Mouse (Mus musculus) heart, adult 8-10 months (tissue): ENCODE data around the gene Ccin. TPM values are rescaled to one million over a fixed set of nuclear protein-coding genes. Genes with fewer than 3 reads are reported as not detected.
A peak's percentile ranks its signal among the peaks of the same experiment; 100 is the strongest.

Experiments used
- DNase-seq: peaks from one replicate; pipeline ENCODE4 v3.0.0; 2022; ENCODE audit warnings: low spot score
- total RNA-seq, 4 experiments: library from RNA; stranded (reverse); gene quantifications; 2 replicates each; pipeline ENCODE4 v1.2.4; 2022

The Ccin gene
- total RNA-seq, 4 experiments from 2014 or later: not detected

DNA sequence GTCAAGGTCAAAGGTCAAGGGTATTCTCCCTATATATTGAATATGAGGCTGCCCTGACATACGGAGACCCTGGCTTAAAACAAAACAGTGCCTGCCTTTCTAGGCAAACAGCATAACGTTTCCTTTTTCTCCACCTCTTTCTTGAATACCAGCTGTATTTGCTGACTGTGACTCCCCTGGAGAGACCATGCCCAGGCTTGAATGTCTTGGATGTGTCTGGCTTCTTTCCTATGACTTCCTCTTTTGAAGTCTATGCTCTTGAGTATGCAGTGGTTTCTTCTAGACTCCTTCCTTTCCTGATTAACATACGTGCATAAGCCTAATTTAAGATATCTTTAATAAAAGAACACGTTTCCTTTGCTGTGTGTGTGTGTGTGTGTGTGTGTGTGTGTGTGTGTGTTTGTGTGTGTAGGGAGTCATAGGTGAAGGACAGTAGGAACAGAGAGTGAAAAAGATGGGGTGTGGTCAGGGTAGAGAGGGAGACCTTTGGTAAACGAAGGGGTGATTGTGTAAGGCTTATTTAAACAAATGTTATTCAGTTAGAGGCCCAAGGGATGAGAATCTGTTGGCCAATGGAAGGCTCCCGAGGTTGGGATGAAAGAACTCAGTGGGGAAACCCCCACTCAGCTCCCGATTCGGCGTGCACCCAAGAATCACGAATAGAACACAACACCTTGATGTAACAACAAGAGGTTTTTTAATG is 8.2 kb upstream of the Ccin start:
- DNase-seq: no peak

GRCm38 (mm10) chr4:43976223-43976740 is 7.0 kb upstream of the Ccin start:
- no peak for DNase-seq

GRCm38 (mm10) chr4:43978521-43979443 is 4.5 kb upstream of the Ccin start:
- DNase-seq: no peak

DNA sequence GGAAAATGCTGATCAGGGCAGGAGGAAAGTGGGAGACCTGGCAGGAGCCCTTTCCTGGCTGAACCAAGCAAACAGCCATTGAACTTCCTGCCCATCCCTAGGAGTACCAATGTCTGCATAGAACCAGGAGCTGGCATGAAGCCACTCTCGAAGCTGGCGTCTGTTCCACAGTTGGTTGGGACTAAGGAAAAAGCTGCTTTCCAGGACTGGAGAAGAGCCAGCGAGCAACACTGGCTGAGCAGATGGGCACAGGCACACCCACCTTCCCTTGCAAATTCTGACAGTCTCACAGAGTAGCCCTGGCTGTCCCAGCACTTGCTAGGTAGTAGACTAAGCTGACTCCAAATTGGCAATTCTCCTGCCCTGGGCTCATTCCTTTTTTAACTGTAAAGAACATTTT is 3.5 kb upstream of the Ccin start:
- DNase-seq: no peak

DNA sequence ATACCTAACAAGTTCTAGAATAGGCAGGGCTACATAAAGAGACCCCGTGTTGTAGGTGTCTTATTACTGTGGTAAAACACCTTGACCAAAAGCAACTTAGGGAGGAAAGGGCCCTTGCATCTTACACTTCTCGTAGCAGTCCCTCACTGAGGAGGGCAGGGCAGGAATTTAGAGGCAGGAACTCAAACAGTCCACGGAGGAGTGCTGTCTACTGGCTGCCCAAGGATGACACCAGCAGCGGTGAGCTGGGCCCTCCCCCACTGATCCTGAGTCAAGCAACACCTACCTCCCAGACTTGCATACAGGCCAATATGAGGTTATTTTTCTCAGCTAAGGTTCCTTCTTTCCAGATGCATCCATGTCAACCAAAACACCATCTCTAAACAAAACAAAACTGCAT is 3.0 kb upstream of the Ccin start:
- DNase-seq: no peak

- no peak for DNase-seq
Measured at GRCm38 (mm10) chr4:43980846-43981245, 2.4 kb upstream of the Ccin start.

- no peak for DNase-seq
Measured at GRCm38 (mm10) chr4:43981251-43981650, 2.0 kb upstream of the Ccin start.

GRCm38 (mm10) chr4:43982053-43982732 is 1.1 kb upstream of the Ccin start:
- peak; percentile 92 for DNase-seq

DNA sequence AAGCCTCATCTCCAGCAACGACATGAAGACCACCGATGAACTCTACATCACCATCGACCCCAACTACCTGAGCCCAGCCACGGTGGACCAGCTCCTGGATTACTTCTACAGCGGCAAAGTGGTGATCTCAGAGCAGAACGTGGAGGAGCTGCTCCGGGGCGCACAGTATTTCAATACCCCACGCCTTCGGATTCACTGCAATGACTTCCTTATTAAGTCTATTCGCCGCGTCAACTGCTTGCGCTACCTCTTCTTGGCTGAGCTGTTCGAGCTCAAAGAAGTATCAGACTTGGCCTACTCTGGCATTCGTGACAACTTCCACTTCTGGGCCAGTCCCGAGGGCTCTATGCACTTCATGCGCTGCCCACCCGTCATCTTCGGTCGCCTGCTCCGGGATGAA is 473 bp downstream of the Ccin start:
- no peak for DNase-seq

DNA sequence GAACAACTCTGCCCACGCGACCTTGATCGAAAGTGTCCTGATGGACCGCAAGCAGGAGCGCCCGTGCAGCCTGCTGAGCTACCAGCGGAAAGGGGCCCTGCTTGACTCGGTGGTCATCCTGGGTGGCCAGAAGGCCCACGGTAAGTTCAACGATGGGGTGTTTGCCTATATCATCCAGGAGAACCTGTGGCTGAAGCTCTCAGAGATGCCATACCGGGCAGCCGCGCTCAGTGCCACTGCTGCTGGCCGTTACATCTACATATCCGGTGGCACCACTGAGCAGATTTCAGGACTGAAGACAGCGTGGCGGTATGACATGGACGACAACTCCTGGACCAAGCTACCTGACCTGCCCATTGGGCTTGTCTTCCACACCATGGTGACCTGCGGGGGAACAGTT is 1.0 kb downstream of the Ccin start:
- DNase-seq: no peak

GRCm38 (mm10) chr4:43988976-43989375 is 5.7 kb downstream of the Ccin start:
- no peak for DNase-seq

DNA sequence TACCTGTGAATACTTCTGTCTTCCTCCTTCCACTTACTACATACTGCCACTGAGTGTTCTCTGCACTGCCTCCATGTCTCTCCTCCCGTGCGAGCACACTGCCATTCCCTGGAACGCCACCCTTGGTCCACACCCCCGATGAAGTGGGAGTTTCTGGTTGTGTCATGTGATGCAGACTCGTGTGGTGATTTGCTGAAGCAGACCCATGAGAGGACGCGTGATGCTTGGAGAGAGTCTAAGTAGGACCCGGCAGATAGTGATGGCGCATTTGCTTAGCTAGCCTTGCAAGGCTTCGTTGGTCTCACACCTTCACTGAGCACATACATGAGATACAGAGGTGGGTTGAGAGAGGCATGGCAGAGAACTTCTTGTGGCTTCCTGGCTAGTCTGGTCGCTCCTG is 9.8 kb downstream of the Ccin start:
- no peak for DNase-seq

DNA sequence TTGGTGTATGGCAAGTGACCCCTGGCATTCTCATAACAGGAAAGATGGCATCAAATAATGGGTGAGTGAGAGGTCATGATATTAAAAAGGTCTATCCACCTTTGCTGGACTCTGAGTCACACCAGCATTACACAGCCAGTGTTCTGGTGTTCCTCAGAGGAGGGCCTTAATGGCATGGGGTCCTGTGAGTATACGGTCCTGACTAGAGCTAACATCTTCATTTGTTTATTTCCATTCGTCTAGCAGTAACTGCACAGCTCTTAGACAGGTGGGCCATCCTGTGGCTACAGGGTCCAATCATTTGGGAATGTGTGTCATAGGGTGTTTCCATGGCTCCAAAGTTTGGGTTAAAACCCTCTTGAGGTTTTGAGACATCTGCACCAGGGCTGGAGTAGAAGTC is 11.1 kb downstream of the Ccin start:
- no peak for DNase-seq

DNA sequence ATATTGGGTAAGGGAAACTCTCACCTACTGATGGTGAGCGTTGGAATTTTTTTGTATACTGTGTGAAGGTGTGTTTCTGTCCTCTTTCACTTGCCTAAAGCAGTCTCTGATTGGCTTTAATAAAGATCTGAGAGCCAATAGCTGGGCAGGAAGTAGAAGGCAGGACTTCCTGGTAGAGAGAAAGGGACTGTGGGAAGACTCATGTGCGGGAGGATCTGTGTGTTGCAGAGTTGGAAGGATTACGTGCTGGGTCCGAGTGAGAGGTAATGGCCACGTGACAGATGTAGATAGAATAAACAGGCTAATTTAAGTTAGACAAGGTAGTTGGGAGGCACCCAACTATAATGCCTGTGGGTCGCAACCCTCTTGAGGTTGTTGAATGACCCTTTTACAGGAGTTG is 20.3 kb downstream of the Ccin start:
- no peak for DNase-seq

GRCm38 (mm10) chr4:44004126-44004525 is 20.8 kb downstream of the Ccin start, which contains the start of gene Clta:
Gene Clta (plus strand): TSS chr4:44004452.
- no peak for DNase-seq

DNA sequence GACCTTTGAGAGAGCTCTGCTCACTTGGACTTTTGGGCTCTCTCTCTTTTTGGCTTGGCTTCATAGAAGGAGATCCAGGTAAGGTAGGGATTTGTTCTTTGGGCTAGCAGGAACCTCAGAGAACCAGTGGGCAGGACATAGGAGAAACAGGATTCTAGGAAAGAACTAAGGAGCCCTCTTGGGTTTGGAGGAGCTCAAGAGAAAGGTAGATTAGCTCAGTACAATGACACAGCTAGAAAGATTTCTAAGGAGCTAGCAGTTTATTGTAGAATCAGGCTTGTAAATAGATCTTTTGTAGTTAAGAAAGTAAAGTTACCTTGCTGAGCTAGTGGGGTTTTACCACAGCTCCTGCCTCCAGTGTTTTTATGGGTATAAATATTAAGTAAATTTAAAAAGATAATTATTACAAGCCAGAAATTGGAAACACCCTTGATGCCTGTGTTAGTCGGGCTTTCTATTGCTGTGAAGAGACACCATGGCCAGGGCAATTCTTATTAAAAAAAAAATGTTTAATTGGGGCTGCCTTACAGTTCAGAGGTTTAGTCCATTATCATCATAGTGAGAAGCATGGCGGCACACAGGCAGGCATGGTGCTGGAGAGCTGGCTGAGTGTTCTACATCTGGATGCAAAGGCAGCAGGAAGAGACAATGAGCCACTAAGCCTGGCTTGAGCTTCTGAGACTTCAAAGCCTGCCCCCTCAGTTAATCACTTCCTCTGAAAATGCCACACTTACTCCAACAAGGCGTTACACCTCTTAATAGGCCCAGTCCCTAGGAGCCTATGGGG is 21.5 kb downstream of the Ccin start:
- DNase-seq: no peak

DNA sequence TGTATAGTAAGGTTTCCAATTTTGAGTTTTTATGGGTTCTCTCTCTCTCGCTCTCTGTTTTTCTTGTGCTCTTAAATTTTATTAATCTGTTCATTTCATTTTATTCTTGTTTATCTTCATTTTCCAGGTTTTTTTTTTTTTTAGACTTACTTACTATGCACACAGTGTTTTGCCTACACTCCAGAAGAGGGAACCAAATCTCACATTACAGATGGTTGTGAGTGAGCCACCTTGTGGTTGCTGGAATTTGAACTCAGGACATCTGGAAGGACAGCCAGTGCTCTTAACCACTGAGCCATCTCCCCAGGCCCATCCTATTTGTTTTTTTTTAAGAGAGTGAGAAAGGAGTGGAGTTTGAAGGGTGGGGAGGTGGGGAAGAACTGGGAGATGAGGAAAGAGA is 26.9 kb downstream of the Ccin start:
- DNase-seq: no peak

DNA sequence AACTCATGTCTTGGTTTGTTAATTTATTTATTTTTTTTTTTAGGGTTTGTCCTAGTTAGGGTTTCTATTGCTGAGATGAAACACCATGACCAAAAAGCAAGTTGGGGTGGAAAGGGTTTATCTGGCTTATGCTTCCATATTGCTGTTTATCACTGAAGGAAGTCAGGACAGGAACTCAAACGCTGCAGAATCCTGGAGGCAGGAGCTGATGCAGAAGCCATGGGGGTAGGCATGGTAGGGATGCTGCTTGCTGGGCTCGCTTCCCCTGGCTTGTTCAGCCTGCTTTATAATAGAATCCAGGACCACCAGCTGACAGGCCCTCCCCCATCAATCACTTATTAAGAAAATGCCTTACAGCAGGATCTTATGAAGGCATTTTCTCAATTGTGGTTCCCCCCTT is 27.6 kb downstream of the Ccin start:
- DNase-seq: no peak

GRCm38 (mm10) chr4:44011799-44012198 is 28.5 kb downstream of the Ccin start:
- DNase-seq: no peak

DNA sequence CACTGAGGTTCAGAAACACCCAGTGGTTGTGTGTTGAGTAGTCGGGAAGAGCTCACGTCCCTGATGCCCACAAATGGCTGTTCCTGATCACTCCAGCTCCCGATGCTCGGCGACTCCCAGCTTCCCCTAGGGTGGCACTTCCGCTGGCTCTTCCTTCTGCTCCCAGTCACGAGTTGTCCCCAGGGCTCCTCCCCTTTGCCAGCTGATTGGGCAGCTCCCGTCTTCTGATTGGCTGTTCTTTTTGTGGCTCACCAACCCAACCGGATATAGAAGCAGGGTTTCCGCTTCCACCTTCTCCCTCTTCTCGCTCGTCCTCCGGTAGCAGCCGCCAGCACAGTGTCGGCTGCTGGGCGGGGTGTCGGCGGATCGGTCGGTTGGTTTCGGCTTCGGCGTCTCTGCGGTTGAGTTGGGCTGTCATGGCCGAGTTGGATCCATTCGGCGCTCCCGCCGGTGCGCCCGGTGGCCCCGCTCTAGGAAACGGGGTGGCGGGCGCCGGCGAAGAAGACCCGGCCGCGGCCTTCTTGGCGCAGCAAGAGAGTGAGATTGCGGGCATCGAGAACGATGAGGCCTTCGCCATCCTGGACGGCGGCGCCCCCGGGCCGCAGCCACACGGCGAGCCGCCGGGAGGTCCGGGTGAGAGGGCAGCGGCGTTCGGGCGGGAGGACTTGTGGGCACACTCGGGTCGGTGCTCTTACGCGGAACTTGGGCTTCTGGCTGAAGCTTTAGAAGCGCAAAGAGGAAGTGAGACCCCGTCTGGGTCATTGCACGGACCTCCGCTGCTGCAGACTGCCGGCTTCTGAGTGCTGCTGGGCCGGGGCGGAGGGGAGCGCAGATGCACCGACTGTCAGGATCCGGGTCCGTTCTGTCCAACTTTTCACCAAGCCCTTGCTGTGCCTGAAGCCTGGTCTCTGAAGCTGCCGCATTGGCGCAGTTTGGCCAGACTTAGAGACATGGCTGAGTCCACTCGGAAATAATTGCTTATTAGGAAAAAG is 29.4 kb downstream of the Ccin start:
- DNase-seq: peak; percentile 97
